Mouse (Mus musculus): ENCODE measurements at regions not wholly inside any gene's neighbourhood (a gene's known extent, or its start where the extent isn't known, plus 50 kb on each side); places are given as distances from the start of the nearest gene placed in this dataset.

GRCm38 (mm10) chr9:23083562-23083961 lies 139.3 kb upstream of the Bmper start:
- H3K4me2 ChIP-seq (replicated peaks) = peak overlapping the region; percentile 30
- H3K36me3 ChIP-seq = no peaks in the 10 kb centered on the region
- ATAC-seq (replicated peaks) = peak; percentile 92
- peaks cover 12% of the 10 kb centered on the region for H3K4me1 ChIP-seq
- H3K9me3 ChIP-seq = no peaks in the 10 kb centered on the region
- H3K27ac ChIP-seq (replicated peaks) = peak overlapping the region; percentile 63
- no peaks in the 10 kb centered on the region for H3K27me3 ChIP-seq
- WGBS = 5% methylated on average over 17 of the region's 17 CpGs
- H3K4me3 ChIP-seq = no peak overlapping the region
- 0 out of 2 replicates have a peak overlapping the region, but pooled peaks have one; percentile 17 for H3K9ac ChIP-seq (replicated peaks)

GRCm38 (mm10) chr9:23089339-23089738 lies 133.5 kb upstream of the Bmper start:
- no peaks in the 10 kb centered on the region for H3K9me3 ChIP-seq
- H3K9ac ChIP-seq (replicated peaks) = no peak overlapping the region
- H3K4me1 ChIP-seq = 0 out of 2 replicates have a peak, but pooled peaks cover 4% of the 10 kb centered on the region
- H3K36me3 ChIP-seq = no peaks in the 10 kb centered on the region
- no peak overlapping the region for H3K4me2 ChIP-seq (replicated peaks)
- ATAC-seq (replicated peaks) = 0 out of 2 replicates have a peak, but pooled peaks have one; percentile 51
- H3K4me3 ChIP-seq = no peak overlapping the region
- 50% methylated on average over 2 of the region's 2 CpGs for WGBS
- H3K27me3 ChIP-seq = no peaks in the 10 kb centered on the region
- H3K27ac ChIP-seq (replicated peaks) = no peak overlapping the region

GRCm38 (mm10) chr9:23097134-23097789 lies 125.6 kb upstream of the Bmper start:
- Histone ChIP-seq H3K9ac (replicated peaks) (no peak overlapping the region), H3K36me3 (no peaks in the 10 kb centered on the region), H3K4me1 (peaks cover 6% of the 10 kb centered on the region), H3K9me3 (no peaks in the 10 kb centered on the region), H3K4me2 (replicated peaks) (no peak overlapping the region), H3K27me3 (no peaks in the 10 kb centered on the region), H3K4me3 (no peak overlapping the region), H3K27ac (replicated peaks) (no peak overlapping the region)
- ATAC-seq (replicated peaks) = no peak
- 70% methylated on average over 11 of the region's 11 CpGs for WGBS

GRCm38 (mm10) chr9:23101584-23101983 lies 121.3 kb upstream of the Bmper start:
- Histone ChIP-seq H3K9ac (replicated peaks) (no peak overlapping the region), H3K9me3 (no peaks in the 10 kb centered on the region), H3K27ac (replicated peaks) (no peak overlapping the region), H3K27me3 (no peaks in the 10 kb centered on the region), H3K4me1 (peaks cover 8% of the 10 kb centered on the region), H3K4me2 (replicated peaks) (no peak overlapping the region), H3K4me3 (no peak overlapping the region), H3K36me3 (no peaks in the 10 kb centered on the region)
- no peak for ATAC-seq (replicated peaks)

- Histone ChIP-seq H3K9me3 (no peaks in the 10 kb centered on the region), H3K27ac (replicated peaks) (no peak overlapping the region), H3K4me1 (peaks cover 8% of the 10 kb centered on the region), H3K36me3 (no peaks in the 10 kb centered on the region), H3K4me3 (no peak overlapping the region), H3K9ac (replicated peaks) (no peak overlapping the region), H3K27me3 (no peaks in the 10 kb centered on the region), H3K4me2 (replicated peaks) (no peak overlapping the region)
- 30% methylated on average over 9 of the region's 9 CpGs for WGBS
- ATAC-seq (replicated peaks) = peak; percentile 76
Measured at GRCm38 (mm10) chr9:23101990-23102796, 120.7 kb upstream of the Bmper start.

- Histone ChIP-seq H3K4me3 (no peak overlapping the region), H3K27ac (replicated peaks) (no peak overlapping the region), H3K36me3 (no peaks in the 10 kb centered on the region), H3K4me2 (replicated peaks) (no peak overlapping the region), H3K27me3 (no peaks in the 10 kb centered on the region), H3K4me1 (no peaks in the 10 kb centered on the region), H3K9me3 (no peaks in the 10 kb centered on the region), H3K9ac (replicated peaks) (no peak overlapping the region)
- 53% methylated on average over 6 of the region's 6 CpGs for WGBS
- no peak for ATAC-seq (replicated peaks)
Measured at GRCm38 (mm10) chr9:23111500-23111899, 111.4 kb upstream of the Bmper start.

- Histone ChIP-seq H3K4me3 (no peak overlapping the region), H3K9me3 (no peaks in the 10 kb centered on the region), H3K4me1 (no peaks in the 10 kb centered on the region), H3K27ac (replicated peaks) (no peak overlapping the region), H3K36me3 (no peaks in the 10 kb centered on the region), H3K27me3 (no peaks in the 10 kb centered on the region), H3K4me2 (replicated peaks) (no peak overlapping the region), H3K9ac (replicated peaks) (no peak overlapping the region)
- no peak for ATAC-seq (replicated peaks)
- 85% methylated on average over 5 of the region's 5 CpGs for WGBS
Measured at GRCm38 (mm10) chr9:23115026-23115425, 107.8 kb upstream of the Bmper start.

- WGBS = 84% methylated on average over 5 of the region's 5 CpGs
- Histone ChIP-seq H3K4me2 (replicated peaks) (no peak overlapping the region), H3K4me1 (no peaks in the 10 kb centered on the region), H3K9me3 (no peaks in the 10 kb centered on the region), H3K27me3 (no peaks in the 10 kb centered on the region), H3K27ac (replicated peaks) (no peak overlapping the region), H3K4me3 (no peak overlapping the region), H3K9ac (replicated peaks) (no peak overlapping the region), H3K36me3 (no peaks in the 10 kb centered on the region)
- no peak for ATAC-seq (replicated peaks)
Measured at GRCm38 (mm10) chr9:23115540-23115939, 107.3 kb upstream of the Bmper start.

- Histone ChIP-seq H3K9me3 (no peaks in the 10 kb centered on the region), H3K4me1 (no peaks in the 10 kb centered on the region), H3K4me3 (no peak overlapping the region), H3K36me3 (no peaks in the 10 kb centered on the region), H3K4me2 (replicated peaks) (no peak overlapping the region), H3K9ac (replicated peaks) (no peak overlapping the region), H3K27me3 (no peaks in the 10 kb centered on the region), H3K27ac (replicated peaks) (no peak overlapping the region)
- 91% methylated on average over 1 of the region's 1 CpGs for WGBS
- ATAC-seq (replicated peaks) = no peak
Measured at GRCm38 (mm10) chr9:23116311-23116710, 106.6 kb upstream of the Bmper start.

- Histone ChIP-seq H3K4me1 (no peaks in the 10 kb centered on the region), H3K27ac (replicated peaks) (no peak overlapping the region), H3K9me3 (no peaks in the 10 kb centered on the region), H3K36me3 (no peaks in the 10 kb centered on the region), H3K4me2 (replicated peaks) (no peak overlapping the region), H3K4me3 (no peak overlapping the region), H3K27me3 (no peaks in the 10 kb centered on the region), H3K9ac (replicated peaks) (no peak overlapping the region)
- WGBS = 81% methylated on average over 4 of the region's 4 CpGs
- ATAC-seq (replicated peaks) = no peak
Measured at GRCm38 (mm10) chr9:23119811-23120210, 103.1 kb upstream of the Bmper start.

GRCm38 (mm10) chr9:23120814-23121213 lies 102.1 kb upstream of the Bmper start:
- Histone ChIP-seq H3K36me3 (no peaks in the 10 kb centered on the region), H3K4me1 (peaks cover 2% of the 10 kb centered on the region; the same call in 1 of the 2 replicates), H3K4me2 (replicated peaks) (no peak overlapping the region), H3K9ac (replicated peaks) (no peak overlapping the region), H3K27ac (replicated peaks) (no peak overlapping the region), H3K4me3 (no peak overlapping the region), H3K27me3 (no peaks in the 10 kb centered on the region), H3K9me3 (no peaks in the 10 kb centered on the region)
- ATAC-seq (replicated peaks) = no peak
- 97% methylated on average over 2 of the region's 2 CpGs for whole genome bisulfite sequencing

- H3K36me3 ChIP-seq = no peaks in the 10 kb centered on the region
- no peak overlapping the region for H3K4me3 ChIP-seq
- ATAC-seq (replicated peaks) = no peak
- H3K27ac ChIP-seq (replicated peaks) = no peak overlapping the region
- H3K27me3 ChIP-seq = no peaks in the 10 kb centered on the region
- no peak overlapping the region for H3K4me2 ChIP-seq (replicated peaks)
- peaks cover 16% of the 10 kb centered on the region for H3K4me1 ChIP-seq
- 85% methylated on average over 5 of the region's 5 CpGs for WGBS
- no peaks in the 10 kb centered on the region for H3K9me3 ChIP-seq
- no peak overlapping the region for H3K9ac ChIP-seq (replicated peaks)
Measured at GRCm38 (mm10) chr9:23122524-23122923, 100.4 kb upstream of the Bmper start.

Measured in forebrain, embryonic 15.5 days (tissue).